Mouse (Mus musculus): ENCODE measurements around the gene Afap1l2. TPM values are rescaled to one million over a fixed set of nuclear protein-coding genes. Genes with fewer than 3 reads are reported as not detected.

The Afap1l2 gene
- total and polyA plus RNA-seq, 2 experiments = 0.55 to 0.77 TPM

DNA sequence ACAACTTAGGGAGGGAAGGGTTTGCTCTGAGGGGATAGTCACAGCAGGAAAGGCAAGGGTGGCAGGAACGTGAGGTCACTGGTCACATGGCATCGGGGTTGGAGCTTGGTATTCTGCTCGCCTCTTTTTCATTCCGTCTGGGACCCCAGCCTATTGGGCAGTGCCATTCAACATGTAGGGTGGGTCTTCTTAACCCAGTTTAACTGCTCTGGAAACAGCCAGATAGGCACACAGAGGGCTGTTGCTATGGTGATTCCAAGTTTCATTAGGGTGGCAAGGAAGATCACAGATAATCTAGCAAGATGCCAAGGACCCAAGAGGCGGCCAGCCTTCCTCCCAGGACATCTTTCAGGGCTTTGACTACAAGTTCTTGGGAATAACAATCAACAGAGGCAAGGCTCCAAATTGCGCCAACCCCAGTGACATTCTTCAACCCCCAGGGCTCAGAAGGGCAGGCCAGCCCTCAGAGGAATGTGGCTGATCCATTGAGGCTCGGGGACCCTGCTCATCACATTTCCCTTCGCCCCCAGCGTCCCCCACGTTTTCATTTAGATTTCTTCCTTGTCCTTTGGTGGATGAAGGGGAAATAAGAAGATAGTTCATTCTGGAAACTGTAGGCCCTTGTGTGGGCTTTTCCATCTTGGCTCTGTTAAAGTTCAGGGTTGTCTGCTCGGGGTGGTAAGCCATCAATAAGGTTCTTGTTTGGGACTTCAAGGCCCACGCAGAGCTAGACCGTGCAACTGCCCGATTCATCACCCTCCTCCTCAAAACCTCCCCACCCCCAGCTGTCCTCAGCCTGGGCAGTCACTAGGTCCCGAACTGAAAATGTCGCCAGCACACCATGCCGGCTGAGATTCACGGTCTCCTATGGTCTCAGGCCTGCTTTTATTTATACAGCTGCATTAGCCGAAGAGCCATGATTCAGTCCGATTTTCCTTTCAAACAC lies 52.2 kb downstream of the Afap1l2 start:
- H3K27ac ChIP-seq (replicated peaks; ENCODE audit: insufficient read depth, low read depth, low read length) = no peak overlapping the region
- H3K79me2 ChIP-seq (ENCODE audit: control insufficient read depth, insufficient read depth, low read length) = no peaks in the 10 kb centered on the region
- no peak overlapping the region for H3K4me3 ChIP-seq (ENCODE audit: insufficient read depth, low read depth, low read length)
- H3K27me3 ChIP-seq (ENCODE audit: control insufficient read depth, insufficient read depth, low read length) = no peaks in the 10 kb centered on the region; the same call in 1 of the 2 replicates
- 85% methylated on average over 20 of the region's 20 CpGs for WGBS
- no peaks in the 10 kb centered on the region for H3K4me1 ChIP-seq (ENCODE audit: control insufficient read depth, insufficient read depth, low read length)
- DNase-seq (ENCODE audit: extremely low read depth, low read depth, low spot score) = no peak
- TF ChIP-seq CTCF (IDR thresholded peaks at IDR 0.05; ENCODE audit: low read depth, low read length) = no peak
- no peak for TF ChIP-seq POLR2A (IDR thresholded peaks at IDR 0.05; ENCODE audit: extremely low read depth, insufficient read depth, low read length)
- no peak overlapping the region for H3K9ac ChIP-seq (ENCODE audit: low read depth, low read length)
- H3K36me3 ChIP-seq (ENCODE audit: control insufficient read depth, insufficient read depth, low read length) = no peaks in the 10 kb centered on the region

DNA sequence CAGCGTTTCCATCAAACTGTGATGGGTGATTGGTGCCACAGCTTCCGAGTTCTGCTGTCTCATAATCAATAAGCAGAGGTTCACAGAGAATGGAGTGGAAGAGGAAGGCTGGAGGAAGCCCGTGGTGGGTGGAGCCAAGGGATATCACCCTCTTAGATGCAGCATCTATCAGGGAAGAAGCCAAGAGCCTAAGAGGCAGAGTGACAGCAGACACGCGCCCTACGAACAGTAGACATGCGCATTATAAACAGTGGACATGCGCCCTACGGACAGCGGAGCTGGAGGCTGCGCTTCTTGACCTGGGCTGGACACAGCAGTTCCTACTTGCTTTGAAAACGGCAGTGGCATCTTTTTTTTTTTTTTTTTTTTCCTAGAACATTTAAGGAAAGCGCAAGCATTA lies 53.2 kb downstream of the Afap1l2 start:
- H3K27ac ChIP-seq (replicated peaks; ENCODE audit: insufficient read depth, low read depth, low read length) = no peak overlapping the region
- no peak overlapping the region for H3K4me3 ChIP-seq (ENCODE audit: insufficient read depth, low read depth, low read length)
- H3K4me1 ChIP-seq (ENCODE audit: control insufficient read depth, insufficient read depth, low read length) = no peaks in the 10 kb centered on the region
- no peaks in the 10 kb centered on the region; the same call in 1 of the 2 replicates for H3K27me3 ChIP-seq (ENCODE audit: control insufficient read depth, insufficient read depth, low read length)
- no peak overlapping the region for H3K9ac ChIP-seq (ENCODE audit: low read depth, low read length)
- TF ChIP-seq POLR2A (IDR thresholded peaks at IDR 0.05; ENCODE audit: extremely low read depth, insufficient read depth, low read length) = no peak
- no peak for TF ChIP-seq CTCF (IDR thresholded peaks at IDR 0.05; ENCODE audit: low read depth, low read length)
- no peaks in the 10 kb centered on the region for H3K79me2 ChIP-seq (ENCODE audit: control insufficient read depth, insufficient read depth, low read length)
- peak; percentile 8 for DNase-seq (ENCODE audit: extremely low read depth, low read depth, low spot score)
- WGBS = 76% methylated on average over 13 of the region's 13 CpGs
- no peaks in the 10 kb centered on the region for H3K36me3 ChIP-seq (ENCODE audit: control insufficient read depth, insufficient read depth, low read length)

- no peaks in the 10 kb centered on the region for H3K36me3 ChIP-seq (ENCODE audit: control insufficient read depth, insufficient read depth, low read length)
- no peak overlapping the region for H3K9ac ChIP-seq (ENCODE audit: low read depth, low read length)
- 64% methylated on average over 4 of the region's 4 CpGs for WGBS
- no peak for DNase-seq (ENCODE audit: extremely low read depth, low read depth, low spot score)
- no peak for TF ChIP-seq POLR2A (IDR thresholded peaks at IDR 0.05; ENCODE audit: extremely low read depth, insufficient read depth, low read length)
- no peak for TF ChIP-seq CTCF (IDR thresholded peaks at IDR 0.05; ENCODE audit: low read depth, low read length)
- H3K4me3 ChIP-seq (ENCODE audit: insufficient read depth, low read depth, low read length) = no peak overlapping the region
- H3K79me2 ChIP-seq (ENCODE audit: control insufficient read depth, insufficient read depth, low read length) = no peaks in the 10 kb centered on the region
- H3K27ac ChIP-seq (replicated peaks; ENCODE audit: insufficient read depth, low read depth, low read length) = no peak overlapping the region
- H3K4me1 ChIP-seq (ENCODE audit: control insufficient read depth, insufficient read depth, low read length) = no peaks in the 10 kb centered on the region
- H3K27me3 ChIP-seq (ENCODE audit: control insufficient read depth, insufficient read depth, low read length) = no peaks in the 10 kb centered on the region; the same call in 1 of the 2 replicates
Observed at GRCm38 (mm10) chr19:56953856-56954255, 54.2 kb downstream of the Afap1l2 start.

GRCm38 (mm10) chr19:56950818-56951217 lies 57.2 kb downstream of the Afap1l2 start:
- Histone ChIP-seq H3K4me3 (ENCODE audit: insufficient read depth, low read depth, low read length) (no peak overlapping the region), H3K79me2 (ENCODE audit: control insufficient read depth, insufficient read depth, low read length) (no peaks in the 10 kb centered on the region), H3K9ac (ENCODE audit: low read depth, low read length) (no peak overlapping the region), H3K36me3 (ENCODE audit: control insufficient read depth, insufficient read depth, low read length) (no peaks in the 10 kb centered on the region), H3K4me1 (ENCODE audit: control insufficient read depth, insufficient read depth, low read length) (no peaks in the 10 kb centered on the region), H3K27me3 (ENCODE audit: control insufficient read depth, insufficient read depth, low read length) (no peaks in the 10 kb centered on the region; the same call in 1 of the 2 replicates), H3K27ac (replicated peaks; ENCODE audit: insufficient read depth, low read depth, low read length) (no peak overlapping the region)
- TF ChIP-seq POLR2A (IDR thresholded peaks at IDR 0.05; ENCODE audit: extremely low read depth, insufficient read depth, low read length) = no peak
- no peak for TF ChIP-seq CTCF (IDR thresholded peaks at IDR 0.05; ENCODE audit: low read depth, low read length)
- no peak for DNase-seq (ENCODE audit: extremely low read depth, low read depth, low spot score)
- 87% methylated on average over 7 of the region's 7 CpGs for WGBS

- no peak for DNase-seq (ENCODE audit: extremely low read depth, low read depth, low spot score)
- no peaks in the 10 kb centered on the region for H3K36me3 ChIP-seq (ENCODE audit: control insufficient read depth, insufficient read depth, low read length)
- no peaks in the 10 kb centered on the region; the same call in 1 of the 2 replicates for H3K27me3 ChIP-seq (ENCODE audit: control insufficient read depth, insufficient read depth, low read length)
- H3K79me2 ChIP-seq (ENCODE audit: control insufficient read depth, insufficient read depth, low read length) = no peaks in the 10 kb centered on the region
- WGBS = 85% methylated on average over 8 of the region's 8 CpGs
- no peak overlapping the region for H3K9ac ChIP-seq (ENCODE audit: low read depth, low read length)
- no peak overlapping the region for H3K4me3 ChIP-seq (ENCODE audit: insufficient read depth, low read depth, low read length)
- no peak for TF ChIP-seq CTCF (IDR thresholded peaks at IDR 0.05; ENCODE audit: low read depth, low read length)
- no peak for TF ChIP-seq POLR2A (IDR thresholded peaks at IDR 0.05; ENCODE audit: extremely low read depth, insufficient read depth, low read length)
- H3K4me1 ChIP-seq (ENCODE audit: control insufficient read depth, insufficient read depth, low read length) = no peaks in the 10 kb centered on the region
- H3K27ac ChIP-seq (replicated peaks; ENCODE audit: insufficient read depth, low read depth, low read length) = no peak overlapping the region
Observed at GRCm38 (mm10) chr19:56949868-56950267, 58.2 kb downstream of the Afap1l2 start.
